Mouse (Mus musculus): ENCODE measurements around the gene Pcdh18.

DNA sequence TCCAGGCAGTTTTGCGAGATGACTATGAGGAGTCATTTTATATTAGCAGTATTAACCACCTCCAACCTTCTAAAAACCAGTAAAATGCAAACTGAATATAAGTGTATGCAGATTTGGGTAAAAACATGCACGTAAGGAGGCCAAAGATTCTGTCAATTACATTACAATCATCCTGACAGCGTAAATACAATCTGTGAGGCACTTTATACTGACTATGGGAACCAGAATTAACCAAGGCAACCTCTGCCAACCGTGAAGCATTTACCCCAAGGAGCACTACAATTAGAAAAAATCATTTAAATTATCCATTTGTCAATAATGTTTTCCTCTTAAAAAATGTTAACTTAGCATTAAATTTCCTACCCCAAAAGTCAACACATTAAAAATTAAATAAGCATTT is 30.6 kb upstream of the Pcdh18 start:
- TF ChIP-seq CTCF (IDR thresholded peaks at IDR 0.05; ENCODE audit: insufficient read depth, low read length) (no peak), POLR2A (IDR thresholded peaks at IDR 0.05; ENCODE audit: borderline replicate concordance, extremely low read depth, low read depth, low read length) (no peak)

All from lung, adult 2 months (tissue).